Mouse (Mus musculus): ENCODE data around the gene Igfbp6.

DNA sequence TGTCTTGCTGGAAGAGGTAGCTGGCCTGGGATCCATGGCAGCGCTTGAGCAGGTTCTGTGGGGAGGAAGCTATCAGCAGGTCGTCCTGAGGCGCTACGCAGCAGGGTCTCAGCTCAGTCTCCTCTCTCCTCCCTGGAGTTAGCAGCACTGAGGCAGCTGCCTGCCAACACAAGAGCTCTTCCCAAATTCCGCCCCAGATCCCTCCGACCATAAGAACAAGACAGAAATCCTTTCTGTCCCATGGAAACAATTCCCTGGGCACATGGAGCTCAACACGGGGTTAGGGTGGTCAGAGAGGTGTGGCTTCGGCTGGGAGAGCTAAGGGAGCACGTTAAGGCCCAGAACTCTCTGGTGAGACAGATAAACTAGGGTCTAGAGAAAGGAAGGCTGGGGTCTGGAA lies 34.9 kb downstream of the Igfbp6 start:
- TF ChIP-seq CTCF (IDR thresholded peaks at IDR 0.05; ENCODE audit: low read depth) (no peak), EP300 (IDR thresholded peaks at IDR 0.05; ENCODE audit: low read depth) (no peak)

All from liver, embryonic 14.5 days (tissue).